7 mouse cellular contexts compared by ENCODE assay signal in genomic region chr2:147177672-147178071, GRCm38 (mm10). TPM values are rescaled to one million over a fixed set of nuclear protein-coding genes. Genes with fewer than 3 reads are reported as not detected.
DNase-seq lines count a peak whose midpoint lies in the region; ATAC-seq lines count a peak whose summit lies in the region.

No protein-coding gene starts in this region.

- ATAC-seq in midbrain, embryonic 11.5 days (ENCODE audit: low FRiP score), result peak; percentile 6; the same call in 1 of the 2 replicates

- intact Hi-C loops in left cerebral cortex, postnatal 4 days (cut with DNase I), result loop anchor here (2.0 to 5.0 kb wide), 2 partner anchors 219 to 545 kb away; no protein-coding TSS in a partner anchor

- H3K4me2 ChIP-seq in midbrain, embryonic 11.5 days, result no peak overlapping the region; the same call in 1 of the 2 replicates

- WGBS in midbrain, embryonic 11.5 days, result 7% methylated on average over 10 of the region's 10 CpGs

- no peaks in the 10 kb centered on the region for H3K36me3 ChIP-seq in midbrain, embryonic 11.5 days (ENCODE audit: control insufficient read depth, insufficient read depth, low read length)

- H3K27me3 ChIP-seq in midbrain, embryonic 11.5 days (ENCODE audit: control insufficient read depth, insufficient read depth, low read length), result peaks cover 50% of the 10 kb centered on the region

- H3K27ac ChIP-seq in midbrain, embryonic 11.5 days (ENCODE audit: low read depth, low read length), result no peak overlapping the region

- H3K4me3 ChIP-seq in midbrain, embryonic 11.5 days (ENCODE audit: low read depth, low read length), result no peak overlapping the region

- no peak overlapping the region for H3K9ac ChIP-seq in midbrain, embryonic 11.5 days (ENCODE audit: low read length)

- no peaks in the 10 kb centered on the region for H3K9me3 ChIP-seq in midbrain, embryonic 11.5 days (ENCODE audit: control insufficient read depth, low read length)

- peak; percentile 90 for DNase-seq in adrenal gland, postnatal 10 days
- DNase-seq in embryo, embryonic 9.5 days (ENCODE audit: extremely low spot score), result peak; percentile 84
- DNase-seq in heart, adult 11 months, result peak; percentile 93
- peak; percentile 71 for DNase-seq in kidney, adult 11 months
- DNase-seq in left cerebral cortex, postnatal 4 days, result peak; percentile 82
- peak; percentile 99 for DNase-seq in midbrain, embryonic 11.5 days (ENCODE audit: low spot score, missing footprints)
- peak; percentile 40 for DNase-seq in skeletal muscle tissue, adult 2 months (ENCODE audit: low read depth, low spot score)

- H3K4me1 ChIP-seq in midbrain, embryonic 11.5 days (ENCODE audit: control insufficient read depth, insufficient read depth, low read length), result peaks cover 16% of the 10 kb centered on the region

RNA-seq across cellular contexts. Expression of gene Nkx2-2, which starts 16.4 kb away (rescaled TPM):
- not detected for total RNA-seq in adrenal gland, postnatal 10 days (2021)
- total RNA-seq in left cerebral cortex, postnatal 4 days (2021), result 1 to 10 TPM; 5.5 to 7.4 TPM
- polyA plus RNA-seq in midbrain, embryonic 11.5 days (2014; fragmentation: Nextera tagmentation; extraction: Ambion mirVana), result 14.7 and 16.8 TPM in 2 replicates

Comparison
In these comparisons a context has a peak if more than half of its experiments do, and no peak if none do; other contexts are left out.
1. DNase-seq: peak in every context shown above with its lines; median percentile 99 in midbrain, embryonic 11.5 days; 93 in heart, adult 11 months; 90 in adrenal gland, postnatal 10 days; 84 in embryo, embryonic 9.5 days; 82 in left cerebral cortex, postnatal 4 days; 71 in kidney, adult 11 months; 40 in skeletal muscle tissue, adult 2 months.
2. RNA of gene Nkx2-2, which starts 16.4 kb away (total RNA-seq): 5.5 to 7.4 TPM in left cerebral cortex, postnatal 4 days; not detected in adrenal gland, postnatal 10 days; every median in the first group is over 4 times any median in the second.